Comparison of ENCODE assay signal across 12 mouse cellular contexts in genomic region chr8:71401454-71401853, GRCm38 (mm10). TPM values are rescaled to one million over a fixed set of nuclear protein-coding genes. Genes with fewer than 3 reads are reported as not detected.
"Had no signal": no experiment of that assay in that cellular context is flagged by ENCODE, and none has a peak within 500 bp of the region (broad histone marks: within the 10 kb centered on the region; RNA-seq: fewer than 3 reads in every experiment).

No protein-coding gene starts in this region.

- DNase-seq: kidney, adult 11 months; layer of hippocampus, adult 9-11 months; layer of hippocampus, postnatal 36 days; lung, adult 18-20 months; thymus, adult 18-20 months; thymus, postnatal 14 days had no signal

- H3K27ac ChIP-seq: kidney, embryonic 15.5 days; limb, embryonic 15.5 days; liver, embryonic 14.5 days; midbrain, embryonic 12.5 days; stomach, embryonic 15.5 days had no signal

- H3K4me3 ChIP-seq: kidney, embryonic 15.5 days; limb, embryonic 15.5 days; midbrain, embryonic 12.5 days; stomach, embryonic 15.5 days had no signal

RNA-seq across cellular contexts. Expression of gene Ushbp1, which starts 5.9 kb away (rescaled TPM):
- total RNA-seq: megakaryocyte-erythroid progenitor cell, adult 5-6 weeks had no signal
